Mouse (Mus musculus): Measurements from ENCODE around the gene Net1.

DNA sequence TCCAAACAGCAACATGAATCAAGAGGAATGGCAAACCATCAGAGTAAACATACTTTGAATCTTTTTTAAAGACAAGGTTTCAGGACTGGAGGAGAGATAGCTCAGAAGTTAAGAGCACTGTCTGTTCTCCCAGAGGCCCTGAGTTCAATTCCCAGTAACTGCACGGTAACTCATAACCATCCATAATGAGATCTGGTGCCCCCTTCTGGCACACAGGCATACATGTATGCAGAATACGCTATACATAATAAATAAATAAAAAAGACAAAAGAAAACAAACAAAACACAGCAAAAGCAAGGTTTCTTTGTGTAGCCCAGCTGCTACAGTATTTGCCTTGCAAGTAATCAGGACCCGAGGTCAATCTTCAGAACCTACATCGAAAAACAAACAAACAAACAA lies 31.5 kb upstream of the Net1 start:
- TF ChIP-seq GATA1 (IDR thresholded peaks at IDR 0.05; ENCODE audit: low read length), result no peak
- no peak for TF ChIP-seq TAL1 (IDR thresholded peaks at IDR 0.05; ENCODE audit: low read length)
